Mouse (Mus musculus) spleen, postnatal 4 days (tissue): Measurements from ENCODE around the gene Hcfc1.

ENCODE experiments used
- DNase-seq, 2 experiments: peaks; one replicate each; pipeline ENCODE4 v3.0.0; 2022; ENCODE audit warnings: low spot score in 2 of 2

Gene Hcfc1

DNA sequence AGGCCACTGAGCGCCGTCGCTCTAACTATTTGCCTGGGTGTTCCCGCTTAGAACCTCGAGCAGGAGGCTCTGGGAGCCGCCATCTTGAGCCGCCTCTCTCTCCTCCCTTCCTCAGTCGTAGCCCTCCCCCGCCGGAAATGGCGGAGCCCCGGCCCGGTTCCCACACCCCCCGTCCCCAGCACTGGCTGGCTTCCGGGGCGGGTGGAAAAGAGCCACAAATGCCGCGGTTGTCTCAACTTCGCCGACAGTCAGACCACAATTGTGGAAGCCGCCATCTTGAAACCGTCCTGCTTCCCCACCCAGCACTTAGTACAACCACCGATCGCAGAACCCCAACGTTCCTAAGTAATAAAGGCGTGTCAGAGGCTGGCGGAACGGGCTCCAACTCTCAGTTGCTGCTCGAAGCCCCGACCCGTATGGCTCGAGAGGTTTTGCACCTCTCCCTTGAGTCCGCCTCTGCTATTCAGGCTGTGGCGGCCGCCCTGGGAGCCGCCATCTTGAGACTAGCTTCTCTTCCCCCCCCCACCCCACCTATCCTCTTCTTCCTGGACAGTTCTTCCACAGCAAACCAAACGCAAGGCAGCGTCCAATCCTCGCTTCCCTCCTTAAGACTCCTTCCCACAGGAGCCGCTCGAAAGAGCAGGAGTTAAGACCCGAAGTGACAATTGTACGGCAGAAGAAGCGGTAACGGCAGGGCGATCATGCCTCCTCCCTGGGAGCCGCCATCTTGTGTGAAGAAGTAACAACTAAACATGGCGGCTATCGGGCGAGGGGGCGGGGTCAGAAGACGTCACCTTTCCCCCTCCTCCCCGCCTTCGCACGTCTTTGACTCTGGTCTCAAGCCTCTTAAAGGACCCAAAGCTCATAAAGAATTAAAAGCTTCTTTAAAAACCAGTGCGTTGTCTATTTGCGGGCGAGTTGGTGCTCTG, at the start of gene Hcfc1:
Gene Hcfc1, minus strand, starts transcription at position 110 of the 929 bp plus-strand sequence.
- DNase-seq = peak; percentile 88 to 92

- no peak for DNase-seq
Measured at GRCm38 (mm10) chrX:74014597-74014996, 48.4 kb upstream of the Hcfc1 start.

DNA sequence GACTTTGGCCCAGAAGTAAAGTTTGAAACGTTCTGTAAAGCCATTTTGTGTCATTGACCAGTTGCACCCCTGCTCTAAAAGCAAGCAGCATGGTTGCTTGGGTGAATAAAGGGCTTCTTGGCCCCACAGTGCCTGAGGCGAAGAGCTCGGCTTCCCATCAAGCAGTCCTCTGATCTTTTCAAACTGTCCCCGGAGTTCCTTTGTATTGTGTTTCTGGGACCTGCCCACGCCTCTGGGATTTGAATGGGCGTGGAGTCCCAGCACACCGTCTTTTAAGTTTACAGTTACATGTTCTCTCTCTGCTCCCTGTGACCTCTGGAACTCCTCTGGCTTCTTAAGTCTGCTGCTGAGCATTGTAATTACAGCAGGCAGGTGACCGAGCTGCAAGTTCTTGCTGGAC, 41.9 kb upstream of the Hcfc1 start:
- no peak for DNase-seq

DNA sequence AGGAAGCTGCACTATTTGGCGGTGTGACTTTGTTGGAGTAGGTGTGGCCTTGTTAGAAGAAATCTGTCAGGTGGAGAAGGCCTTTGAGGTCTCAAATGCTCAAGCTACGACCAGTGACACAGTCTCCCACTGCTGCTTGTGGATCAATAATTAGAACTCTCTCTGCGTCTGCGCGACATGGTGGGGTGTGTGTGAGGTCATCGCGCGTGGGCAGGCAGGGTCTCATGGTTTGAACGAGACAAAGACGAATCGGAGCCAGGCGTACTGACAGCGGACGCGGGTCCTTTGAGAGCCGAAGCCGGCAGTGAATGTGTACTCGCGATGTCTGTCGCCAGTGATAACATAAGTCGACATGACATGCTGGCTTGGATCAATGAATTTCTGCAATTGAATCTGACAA, 40.2 kb upstream of the Hcfc1 start:
- no peak for DNase-seq

GRCm38 (mm10) chrX:74003644-74004043, 37.5 kb upstream of the Hcfc1 start:
- DNase-seq = no peak

GRCm38 (mm10) chrX:74001024-74001423, 34.9 kb upstream of the Hcfc1 start:
- DNase-seq = no peak

DNA sequence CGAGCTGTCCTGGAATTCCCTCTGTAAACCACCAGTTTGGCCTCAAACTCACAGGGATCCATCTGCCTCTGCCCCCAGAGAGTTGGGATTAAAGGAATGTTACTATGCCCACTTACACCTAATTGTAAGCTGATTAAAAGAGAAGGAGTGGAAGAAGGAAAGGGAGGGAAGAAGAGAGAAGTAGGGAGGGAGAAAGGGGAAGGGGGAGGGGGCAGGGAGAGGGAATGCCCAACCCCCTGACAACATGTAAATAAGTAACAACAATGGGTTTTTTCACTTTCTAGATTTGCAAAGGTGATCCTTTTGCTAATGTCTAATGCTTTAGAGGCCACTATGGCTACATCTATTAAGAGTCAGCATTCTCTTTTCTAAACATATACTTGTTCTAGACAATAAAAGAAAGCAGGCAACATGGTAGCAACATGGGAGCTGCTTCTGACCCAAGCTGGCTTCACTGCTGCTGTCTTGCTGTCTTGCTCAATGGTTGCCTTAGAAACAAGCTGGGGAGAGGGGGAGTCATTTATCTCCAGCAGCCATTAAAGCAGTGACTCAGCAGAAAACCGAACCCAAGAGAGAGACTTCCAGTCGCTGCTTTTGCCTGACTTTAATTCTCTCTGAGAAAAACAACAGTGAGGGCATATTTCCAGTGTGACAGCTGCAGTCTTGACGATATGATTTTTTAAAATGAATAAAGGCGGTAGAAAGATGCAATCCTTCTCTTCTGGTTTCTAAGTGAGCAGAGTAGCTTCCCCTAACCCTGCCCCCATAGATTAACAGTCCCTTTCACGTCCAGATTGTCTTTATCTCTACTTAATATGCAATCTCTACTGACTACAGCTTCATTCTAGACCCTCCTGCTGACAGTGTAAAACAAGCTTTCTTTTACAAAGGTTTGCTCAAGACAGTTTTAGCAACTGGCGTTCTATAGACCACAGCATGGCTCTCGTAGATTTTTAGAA, 33.0 kb upstream of the Hcfc1 start:
- DNase-seq = peak; percentile 53 to 64

DNA sequence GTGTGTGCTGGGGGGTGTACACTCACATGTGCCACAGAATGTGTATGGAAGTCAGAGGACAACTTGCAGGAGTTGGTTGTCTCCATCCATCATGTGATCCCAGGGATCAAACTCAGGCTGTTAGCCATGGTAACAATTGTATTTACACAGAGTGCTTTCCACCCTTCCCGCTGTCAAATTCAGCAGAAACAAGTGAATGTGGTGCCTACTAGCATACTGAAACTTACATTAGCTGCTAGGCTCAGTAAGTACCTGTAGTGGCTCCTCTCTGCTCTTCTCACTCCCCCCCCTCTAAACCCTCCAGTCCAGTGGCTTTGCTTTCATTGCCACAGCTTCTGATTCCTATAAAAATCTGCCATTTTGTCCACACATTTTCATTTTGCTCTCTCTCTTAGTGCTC, 11.6 kb upstream of the Hcfc1 start:
- DNase-seq = no peak

DNA sequence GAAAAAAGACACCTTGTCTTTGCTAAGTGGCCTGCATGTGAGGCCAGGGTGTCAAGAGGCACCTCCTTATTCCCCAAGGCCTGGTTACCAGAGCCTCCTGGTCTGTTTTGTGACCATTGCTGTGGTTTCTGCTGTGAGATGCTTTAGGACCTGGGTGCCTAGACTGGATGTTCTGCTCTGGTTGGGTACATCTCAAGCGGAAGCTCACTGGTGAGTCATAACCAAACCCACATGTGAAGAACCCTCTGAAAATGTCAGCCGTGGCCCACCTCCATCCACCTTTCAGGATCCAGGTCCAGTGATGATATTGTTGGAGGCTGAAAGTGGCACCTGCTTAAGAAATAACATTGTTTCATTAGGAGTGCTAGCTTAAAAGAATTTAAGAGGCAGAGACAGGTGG, 10.1 kb upstream of the Hcfc1 start:
- DNase-seq = no peak

DNA sequence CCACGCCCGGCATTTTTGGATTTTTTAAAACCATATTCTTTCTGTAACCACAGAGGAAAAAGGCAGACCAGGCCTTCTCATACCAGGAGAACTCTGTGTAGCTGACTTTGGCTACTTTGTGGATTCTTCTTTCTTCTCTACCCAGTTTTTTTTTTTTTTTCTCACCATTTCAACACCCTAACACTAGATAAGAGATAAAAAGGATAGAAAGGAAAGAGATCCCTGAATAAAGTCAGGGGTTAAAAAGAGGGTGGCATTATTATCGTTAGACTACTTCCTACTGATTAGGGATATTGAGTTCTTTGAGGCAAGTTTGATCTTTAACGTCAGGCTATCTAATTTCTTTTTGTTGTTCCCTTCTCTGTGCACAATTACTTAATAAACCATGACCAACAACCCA, 6.6 kb upstream of the Hcfc1 start:
- DNase-seq = no peak

- peak in 1 of 2 experiments; percentile 21 for DNase-seq
Measured at GRCm38 (mm10) chrX:73970781-73971180, 4.6 kb upstream of the Hcfc1 start.

DNA sequence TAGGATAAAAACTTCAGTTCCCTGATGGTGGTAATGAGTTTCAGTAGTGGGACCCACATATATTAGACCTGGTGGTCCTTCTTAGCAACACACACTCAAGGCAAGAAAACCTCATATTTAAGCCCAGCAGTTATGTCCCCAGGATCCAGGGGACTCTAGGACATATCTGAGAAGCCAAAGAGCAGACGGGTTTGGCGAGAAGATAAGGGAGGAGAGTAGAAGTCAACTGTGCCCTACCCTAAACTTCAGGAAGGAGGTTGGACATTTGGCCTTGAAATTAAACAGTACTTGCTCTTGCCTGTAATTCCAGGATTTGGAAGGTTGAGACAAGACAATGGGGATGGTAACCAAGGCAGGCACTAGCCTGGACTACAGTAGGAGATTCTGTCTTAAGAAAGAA, 3.6 kb upstream of the Hcfc1 start:
- DNase-seq = peak in 1 of 2 experiments; percentile 35

- no peak for DNase-seq
Measured at GRCm38 (mm10) chrX:73969167-73969566, 3.0 kb upstream of the Hcfc1 start.

GRCm38 (mm10) chrX:73967177-73968075, 1.3 kb upstream of the Hcfc1 start:
- peak; percentile 83 to 89 for DNase-seq

DNA sequence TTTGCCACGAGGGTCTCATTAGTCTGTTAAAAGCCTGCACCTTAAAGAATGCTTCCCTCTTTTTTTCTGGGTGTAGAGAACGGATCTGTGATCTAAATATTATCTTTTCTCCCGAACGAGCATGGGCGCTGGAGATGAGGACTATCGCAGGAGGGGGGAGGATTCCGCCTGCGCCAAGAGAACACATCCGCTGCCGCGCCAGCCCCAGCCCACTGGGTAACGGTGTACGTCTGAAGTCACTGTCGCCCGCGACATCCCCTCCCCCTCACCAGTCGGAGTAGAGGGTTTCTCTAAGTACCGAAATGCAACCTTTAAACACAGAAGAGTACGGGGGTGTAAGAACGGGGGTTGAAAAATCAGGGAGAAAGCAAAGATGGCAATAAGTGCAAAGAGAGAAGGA, 850 bp downstream of the Hcfc1 start:
- peak; percentile 51 to 72 for DNase-seq

DNA sequence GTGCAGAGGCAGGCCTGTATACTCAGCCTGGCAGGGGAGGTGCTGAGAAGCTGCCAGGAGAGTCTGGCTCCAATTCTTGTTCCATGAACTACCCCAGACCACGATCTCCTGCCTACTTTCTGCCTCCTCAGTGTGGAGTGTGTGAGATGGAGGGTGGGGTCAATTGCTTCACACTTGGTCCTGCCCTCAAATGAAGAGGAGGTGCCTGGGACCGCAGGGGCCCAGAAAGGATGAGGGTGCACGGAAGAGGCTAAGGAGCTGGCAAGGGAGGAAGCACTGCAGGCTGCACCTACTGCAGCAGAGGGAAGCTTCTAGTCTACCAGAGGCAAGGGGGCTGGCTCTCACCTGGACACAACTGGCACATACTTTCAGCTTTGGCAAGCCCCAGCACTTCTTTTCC, 1.8 kb downstream of the Hcfc1 start:
- DNase-seq = peak; percentile 38 to 71

DNA sequence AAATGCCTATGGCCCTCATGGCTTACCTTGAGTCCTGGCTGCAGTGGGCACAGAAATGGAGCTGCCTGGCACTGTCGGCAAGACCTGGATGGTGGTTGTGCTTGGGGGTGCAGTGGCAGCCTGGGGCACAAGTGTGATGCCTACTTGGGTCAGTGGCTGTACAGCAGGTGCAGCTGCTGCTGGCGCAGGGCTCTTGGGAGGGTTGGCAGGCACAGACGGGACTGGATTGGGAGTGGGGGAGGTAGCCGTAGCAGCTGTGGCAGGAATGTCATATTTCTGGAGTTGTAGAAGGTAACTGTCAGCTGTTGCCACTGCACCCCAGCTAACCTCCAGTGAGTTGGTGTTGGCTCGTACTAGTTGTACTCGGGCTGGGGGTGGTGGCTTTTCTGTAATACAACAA, 11.2 kb downstream of the Hcfc1 start:
- no peak for DNase-seq

DNA sequence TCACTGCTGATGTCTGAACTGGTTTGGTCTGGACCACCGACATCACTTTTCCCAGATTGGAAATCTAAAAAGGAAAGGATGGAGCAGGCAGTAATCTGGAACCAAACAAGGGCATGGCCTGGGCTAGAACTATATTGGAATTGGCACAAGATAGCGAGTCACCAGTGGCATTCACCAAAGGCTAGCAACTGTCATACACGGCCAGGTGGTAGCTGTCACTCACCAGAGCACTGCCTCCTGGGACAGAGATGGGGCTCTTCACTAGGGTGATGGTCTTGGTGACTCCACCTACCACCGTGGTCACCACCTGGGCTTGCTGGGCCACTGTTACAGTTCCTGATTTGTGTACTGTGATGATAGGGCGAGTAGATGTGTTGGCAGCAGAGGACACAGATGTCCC, 13.6 kb downstream of the Hcfc1 start:
- DNase-seq = no peak

- DNase-seq = no peak
Measured at GRCm38 (mm10) chrX:73949341-73949740, 16.8 kb downstream of the Hcfc1 start.

DNA sequence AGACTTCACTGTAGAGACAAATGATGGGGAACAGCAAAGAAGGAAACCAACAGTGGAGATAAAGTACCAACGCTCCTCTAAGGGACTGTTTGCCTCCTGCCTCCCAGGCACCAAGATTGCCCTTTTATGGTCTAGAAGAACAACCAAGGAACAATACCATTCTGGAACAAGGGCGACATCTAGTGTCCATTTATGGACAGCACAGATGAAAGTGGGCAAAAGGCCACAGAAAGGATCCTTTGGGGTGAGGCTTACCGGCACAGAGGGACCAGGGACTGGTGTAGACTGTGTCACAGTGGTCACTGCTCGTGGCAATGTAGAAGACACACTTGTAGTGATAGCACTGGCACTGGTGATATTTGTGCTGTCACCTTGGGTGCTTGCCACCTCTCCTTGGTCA, 17.5 kb downstream of the Hcfc1 start:
- peak; percentile 50 to 76 for DNase-seq

GRCm38 (mm10) chrX:73946896-73947295, 19.3 kb downstream of the Hcfc1 start:
- DNase-seq = no peak
